Mouse (Mus musculus): ENCODE data around the gene Erp27.

DNA sequence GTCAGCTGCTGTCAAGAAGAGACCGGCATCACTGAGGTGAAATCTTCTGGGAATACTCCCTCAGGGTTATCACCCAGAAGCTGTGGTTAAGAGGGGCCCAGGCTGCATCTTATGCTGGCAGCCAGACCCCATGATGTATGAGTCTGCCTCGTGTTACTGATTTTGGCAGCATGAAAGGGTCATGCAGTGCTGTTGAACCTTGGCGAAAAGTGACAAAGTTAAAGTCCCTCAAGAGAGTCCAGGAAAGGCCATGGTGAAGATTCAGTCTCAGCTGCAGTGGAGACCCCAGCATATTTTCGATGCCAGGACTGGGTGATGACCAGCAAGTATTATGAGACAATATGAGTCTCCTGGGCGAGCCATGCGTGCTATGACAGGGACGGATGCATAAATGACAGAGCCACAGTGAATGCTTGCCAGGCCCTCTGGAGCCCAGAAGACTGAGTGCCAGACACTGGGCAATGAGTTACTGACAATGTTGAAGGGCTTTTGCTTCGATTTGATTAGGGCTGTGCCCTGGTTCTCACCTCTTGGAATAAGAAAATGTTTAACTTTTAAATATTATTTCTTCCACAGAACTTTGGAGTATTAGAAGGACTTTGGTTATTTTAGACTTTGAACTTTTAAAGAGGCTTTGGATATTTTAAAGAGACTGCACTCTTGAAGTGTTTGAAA lies 6.1 kb downstream of the Erp27 start:
- TF ChIP-seq CTCF (conservative IDR thresholded peaks at IDR 0.05; ENCODE audit: low read length) (no peak), POU5F1 (IDR thresholded peaks at IDR 0.05; ENCODE audit: borderline replicate concordance, low read length) (no peak), NANOG (IDR thresholded peaks at IDR 0.05; ENCODE audit: borderline replicate concordance, low read length) (no peak)
